Mouse (Mus musculus) embryonic facial prominence, embryonic 13.5 days (tissue): Measurements from ENCODE around the gene Npvf. TPM values are rescaled to one million over a fixed set of nuclear protein-coding genes. Genes with fewer than 3 reads are reported as not detected.
"Not testable (repeated sequence)": the region's sequence is repeated elsewhere in the genome, so short reads cannot be mapped to it uniquely, and the experiment has no call there.

Experiments
- ATAC-seq: fragments of 200-750 bp; cut with Nextera tagmentation; 2 replicates; pipeline ENCODE4 v1.8.0; 2017; ENCODE audit warnings: low read depth; ENCODE audit not compliant: insufficient number of reproducible peaks, insufficient read depth, low FRiP score, low TSS enrichment
- H3K27ac ChIP-seq: fragments of 300-500 bp; sonication (generic); 2 replicates; pipeline ENCODE4 v1.5.1; 2015; ENCODE audit warnings: moderate library complexity, mild to moderate bottlenecking, inconsistent platforms
- H3K27me3 ChIP-seq: fragments of 300-500 bp; sonication (generic); 2 replicates; pipeline ENCODE4 v1.6.1; 2015; ENCODE audit warnings: mild to moderate bottlenecking, inconsistent platforms
- H3K36me3 ChIP-seq: fragments of 300-500 bp; sonication (generic); 2 replicates; pipeline ENCODE4 v1.6.1; 2015; ENCODE audit warnings: mild to moderate bottlenecking, inconsistent platforms
- H3K4me1 ChIP-seq: fragments of 300-500 bp; sonication (generic); 2 replicates; pipeline ENCODE4 v1.6.1; 2015; ENCODE audit warnings: inconsistent platforms
- H3K4me2 ChIP-seq: fragments of 300-500 bp; sonication (generic); 2 replicates; pipeline ENCODE4 v1.6.1; 2015; ENCODE audit warnings: moderate library complexity, mild to moderate bottlenecking, inconsistent platforms
- H3K4me3 ChIP-seq: fragments of 300-500 bp; sonication (generic); 2 replicates; pipeline ENCODE4 v1.5.1; 2015; ENCODE audit warnings: mild to moderate bottlenecking, inconsistent platforms
- H3K9ac ChIP-seq: fragments of 300-500 bp; sonication (generic); 2 replicates; pipeline ENCODE4 v1.6.1; 2015; ENCODE audit warnings: mild to moderate bottlenecking, inconsistent platforms
- H3K9me3 ChIP-seq: fragments of 300-500 bp; sonication (generic); 2 replicates; pipeline ENCODE4 v1.6.1; 2016; ENCODE audit warnings: inconsistent platforms
- WGBS: fragments of 180-500 bp; shearing (Covaris S2); methylation state at CpG from one replicate; pipeline ENCODE4 v1.1.7; 2015; ENCODE audit warnings: mixed read lengths; 5-methylcytosine and 5-hydroxymethylcytosine counted together
- polyA plus RNA-seq: library from polyadenylated mRNA; unstranded; fragments of >200 nt; fragmentation: Nextera tagmentation; extraction: Ambion mirVana; gene quantifications from 2 replicates; pipeline ENCODE4 v1.2.1, GENCODE M21; 2015

Gene Npvf
- polyA plus RNA-seq, 1 experiment from 2014 or later = not detected

DNA sequence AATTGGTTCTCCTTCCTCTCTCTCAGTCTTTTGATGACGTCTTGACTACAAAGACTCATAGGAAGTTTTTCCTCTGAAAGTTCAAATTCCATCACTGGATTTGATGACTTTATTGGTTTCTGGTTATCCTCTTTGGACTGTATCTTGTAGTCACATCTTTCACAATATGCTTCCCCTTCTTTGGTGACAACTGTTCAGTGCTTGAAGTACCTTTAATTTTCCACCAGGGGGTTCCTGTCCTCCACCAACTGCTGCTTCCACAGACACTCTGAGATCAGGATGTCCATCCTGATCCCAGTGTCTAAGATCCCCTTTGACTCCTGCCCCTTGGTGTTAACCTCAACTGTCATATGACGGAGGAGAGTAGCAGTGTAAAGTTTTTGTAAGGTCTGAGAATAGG is 28.1 kb downstream of the Npvf start:
- 76% methylated on average over 2 of the region's 2 CpGs for WGBS
- not testable (repeated sequence) for H3K4me2 ChIP-seq

GRCm38 (mm10) chr6:50618273-50618672 is 36.0 kb downstream of the Npvf start:
- H3K4me2 ChIP-seq, H3K4me3 ChIP-seq, ATAC-seq, H3K9me3 ChIP-seq, H3K27me3 ChIP-seq, H3K4me1 ChIP-seq, H3K27ac ChIP-seq, H3K36me3 ChIP-seq, H3K9ac ChIP-seq: not testable (repeated sequence)
- 83% methylated on average over 1 of the region's 1 CpGs for WGBS

More for the DNA sequence above, 28.1 kb downstream of the Npvf start:
- not testable (repeated sequence) for H3K27me3 ChIP-seq, H3K36me3 ChIP-seq, H3K4me1 ChIP-seq, H3K9me3 ChIP-seq, ATAC-seq, H3K4me3 ChIP-seq, H3K27ac ChIP-seq, H3K9ac ChIP-seq

GRCm38 (mm10) chr6:50601620-50602019 is 52.6 kb downstream of the Npvf start:
- H3K27me3 ChIP-seq = peaks cover 3% of the 10 kb centered on the region; the same call in 1 of the 2 replicates
- H3K9ac ChIP-seq = no peak overlapping the region
- no peak overlapping the region for H3K27ac ChIP-seq
- H3K4me2 ChIP-seq = no peak overlapping the region
- 30% methylated on average over 4 of the region's 4 CpGs for WGBS
- H3K4me1 ChIP-seq = 0 out of 2 replicates have a peak, but pooled peaks cover 9% of the 10 kb centered on the region
- no peaks in the 10 kb centered on the region for H3K9me3 ChIP-seq
- no peaks in the 10 kb centered on the region for H3K36me3 ChIP-seq
- no peak overlapping the region for H3K4me3 ChIP-seq
- ATAC-seq = no peak

Other genes with a start within 250 kb of the Npvf start
- 13.9 and 15.1 TPM in 2 replicates for gene Osbpl3, start 198.2 kb downstream of the Npvf start, polyA plus RNA-seq
- 67.1 and 67.8 TPM in 2 replicates for gene Cycs, start 87.9 kb downstream of the Npvf start, polyA plus RNA-seq
- gene 4921507P07Rik, start 57.8 kb downstream of the Npvf start, polyA plus RNA-seq = 0.43 and 0.52 TPM in 2 replicates